Mouse (Mus musculus) heart, postnatal 0 days (tissue): Measurements from ENCODE around the gene Stk4.

Experiments used
- CTCF ChIP-seq: IDR thresholded peaks from 2 replicates; pipeline ENCODE4 v1.5.1; 2016; ENCODE audit warnings: antibody characterized with exemption, control low read depth, low read depth
- EP300 ChIP-seq: IDR thresholded peaks from 2 replicates; pipeline ENCODE4 v1.6.1; 2016; ENCODE audit warnings: antibody characterized with exemption, low read depth

GRCm38 (mm10) chr2:164184145-164184719, 114.1 kb downstream of the Stk4 start:
- TF ChIP-seq CTCF (no peak), EP300 (no peak)
